ENCODE assay signal across 20 mouse cellular contexts in the genomic region with DNA sequence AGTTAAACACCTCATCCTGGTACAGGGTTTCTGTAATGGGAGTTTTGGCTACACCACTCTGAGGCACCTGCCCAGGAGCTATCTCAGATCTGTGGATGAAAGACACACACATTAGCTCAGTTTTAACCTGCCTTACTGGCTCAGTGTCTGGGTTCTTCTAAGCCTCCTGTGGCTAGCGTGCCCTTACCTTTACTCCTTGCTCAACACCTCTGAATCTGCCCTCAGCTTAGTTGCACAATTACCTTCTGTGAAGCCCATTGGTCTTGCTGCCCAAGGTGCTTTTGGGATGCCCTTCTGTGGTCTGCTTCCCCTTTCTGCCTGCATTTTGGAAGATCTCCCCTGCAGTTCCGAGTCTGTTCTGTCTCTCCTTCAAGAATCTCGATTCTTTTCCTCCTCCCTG.
"Had no signal": no experiment of that assay in that cellular context is flagged by ENCODE, and none has a peak within 500 bp of the region (broad histone marks: within the 10 kb centered on the region; RNA-seq: fewer than 3 reads in every experiment).

No protein-coding gene starts in this region.

- H3K4me3 ChIP-seq: liver, embryonic 15.5 days; lung, embryonic 15.5 days; midbrain, embryonic 10.5 days; midbrain, embryonic 12.5 days; myocyte; neural tube, embryonic 13.5 days; neural tube, embryonic 15.5 days; stomach, embryonic 15.5 days had no signal

- ATAC-seq: lung, postnatal 0 days; midbrain, embryonic 16.5 days had no signal

- DNase-seq: lung, adult 2 months; lung, postnatal 14 days; lung, postnatal 36 days; midbrain, embryonic 14.5 days; right cerebral cortex, postnatal 14 days; thymus, adult 2 months; thymus, postnatal 25 days; thymus, postnatal 4 days had no signal

- H3K27ac ChIP-seq: liver, embryonic 15.5 days; lung, embryonic 15.5 days; macrophage; midbrain, embryonic 10.5 days; midbrain, embryonic 12.5 days; neural tube, embryonic 13.5 days; neural tube, embryonic 15.5 days; stomach, embryonic 15.5 days; stomach, postnatal 0 days had no signal

- H3K4me2 ChIP-seq: liver, embryonic 15.5 days; lung, embryonic 15.5 days; midbrain, embryonic 12.5 days; neural tube, embryonic 13.5 days; neural tube, embryonic 15.5 days; stomach, embryonic 15.5 days had no signal

- H3K9ac ChIP-seq: liver, embryonic 15.5 days; lung, embryonic 15.5 days; midbrain, embryonic 12.5 days; neural tube, embryonic 13.5 days; neural tube, embryonic 15.5 days; stomach, embryonic 15.5 days had no signal

- H3K9me3 ChIP-seq: liver, embryonic 15.5 days; lung, embryonic 15.5 days; midbrain, embryonic 12.5 days; neural tube, embryonic 13.5 days; neural tube, embryonic 15.5 days; stomach, embryonic 15.5 days had no signal

- H3K27me3 ChIP-seq: liver, embryonic 15.5 days; lung, embryonic 15.5 days; midbrain, embryonic 12.5 days; neural tube, embryonic 13.5 days; neural tube, embryonic 15.5 days; stomach, embryonic 15.5 days had no signal
